Mouse (Mus musculus) layer of hippocampus, adult 9-10 months (tissue): ENCODE measurements around the gene Cntf.

Experiments used
- DNase-seq: peaks from one replicate; pipeline ENCODE4 v3.0.0; 2022; ENCODE audit warnings: low spot score

Gene Cntf

GRCm38 (mm10) chr19:12765308-12765707 is at the start of gene Cntf:
TSS of gene Cntf (minus strand) at chr19:12765632.
- no peak for DNase-seq

DNA sequence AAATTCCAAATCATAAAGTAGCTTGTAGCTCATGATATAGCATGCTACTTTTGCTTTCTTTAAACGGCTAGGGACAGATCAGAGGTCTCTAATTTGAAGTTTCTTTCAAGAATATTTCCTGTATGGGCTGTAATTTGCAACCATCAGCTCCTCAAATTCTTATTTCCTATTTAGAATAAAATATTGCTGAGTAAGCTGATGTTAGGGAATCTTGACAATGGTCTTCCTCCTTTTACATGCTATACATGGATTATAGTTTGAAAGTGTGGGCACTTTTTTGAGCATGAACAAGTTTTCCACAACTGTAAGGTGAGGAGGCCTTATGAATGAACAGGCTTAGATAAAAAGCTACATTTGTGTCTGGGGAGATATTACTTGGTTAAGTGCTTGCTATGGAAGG is 48.5 kb upstream of the Cntf start:
- DNase-seq = no peak

DNA sequence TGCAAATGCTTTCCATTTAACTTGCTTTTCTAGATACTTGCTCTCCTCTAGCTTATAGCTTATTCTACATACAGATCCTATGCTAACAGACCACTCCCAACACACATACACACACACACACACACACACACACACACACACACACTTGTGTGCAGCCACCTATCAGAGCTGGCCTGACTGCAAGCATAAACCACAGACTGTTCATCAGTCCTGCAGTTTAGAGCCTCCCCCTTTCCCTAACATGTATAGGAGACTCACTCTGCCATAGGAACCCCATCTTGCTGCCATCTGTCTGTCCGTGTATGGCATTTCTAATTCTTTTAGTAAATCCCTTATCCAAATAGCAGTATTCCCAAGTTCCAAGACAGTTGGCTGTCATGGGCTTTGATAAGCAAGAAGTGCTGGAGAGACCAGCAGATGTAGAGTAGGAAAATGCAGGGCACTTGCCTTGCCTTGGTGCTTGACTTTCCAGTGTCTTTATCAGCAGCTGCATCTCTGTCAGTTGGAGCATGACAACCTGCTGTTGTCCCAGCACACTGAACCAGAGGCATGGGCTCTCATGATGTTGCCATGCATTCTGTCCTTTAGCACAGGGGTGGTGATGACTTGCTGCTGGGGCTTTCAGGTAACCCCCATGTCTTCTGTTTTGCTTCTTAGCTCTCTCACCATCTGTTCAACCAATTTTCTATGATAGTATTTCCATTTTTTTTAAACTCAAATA is 47.4 kb upstream of the Cntf start:
- DNase-seq = no peak

- no peak for DNase-seq
Measured at GRCm38 (mm10) chr19:12806214-12806613, 40.8 kb upstream of the Cntf start.

GRCm38 (mm10) chr19:12805730-12806129 is 40.3 kb upstream of the Cntf start:
- no peak for DNase-seq

DNA sequence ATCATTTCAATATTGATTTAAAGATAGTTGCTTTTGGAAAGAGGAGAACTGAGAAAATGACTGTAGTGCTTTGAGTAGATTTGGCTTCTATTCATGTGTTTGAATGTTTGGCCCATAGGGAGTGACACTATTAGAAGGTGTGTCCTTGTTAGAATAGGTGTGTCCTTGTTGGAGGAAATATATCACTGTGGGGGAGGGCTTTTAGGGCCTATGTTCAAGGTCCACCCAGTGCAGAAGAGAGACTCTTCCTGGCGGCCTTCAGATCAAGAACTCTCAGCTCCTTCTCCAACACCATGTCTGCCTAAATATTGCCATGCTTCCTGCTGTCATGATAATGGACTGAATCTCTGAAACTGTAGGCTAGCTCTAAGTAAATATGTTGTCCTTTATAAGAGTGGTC is 38.8 kb upstream of the Cntf start:
- no peak for DNase-seq

GRCm38 (mm10) chr19:12802830-12803229 is 37.4 kb upstream of the Cntf start:
- DNase-seq = no peak

GRCm38 (mm10) chr19:12801046-12801445 is 35.6 kb upstream of the Cntf start:
- no peak for DNase-seq

GRCm38 (mm10) chr19:12800621-12801020 is 35.2 kb upstream of the Cntf start:
- no peak for DNase-seq

DNA sequence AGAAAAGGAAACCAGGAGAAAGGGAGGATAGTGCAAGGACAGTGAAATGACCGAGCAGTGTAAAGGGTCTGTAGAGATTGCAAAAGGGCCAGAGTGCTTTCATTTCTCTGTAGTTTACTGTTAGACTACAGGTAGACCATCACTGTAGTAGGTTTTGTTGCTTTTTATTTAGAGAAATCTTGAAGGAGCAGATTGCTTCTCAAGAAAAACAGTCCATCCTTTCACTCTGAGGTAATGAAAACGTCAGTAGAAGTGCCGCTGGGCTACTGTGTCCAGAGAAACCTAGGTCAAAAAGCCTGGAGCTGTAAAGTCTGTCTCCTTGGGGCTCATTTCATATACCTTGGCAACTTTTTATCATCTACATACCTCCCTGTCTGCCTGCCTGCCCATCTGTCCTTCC is 33.6 kb upstream of the Cntf start:
- no peak for DNase-seq

GRCm38 (mm10) chr19:12798404-12798803 is 33.0 kb upstream of the Cntf start:
- DNase-seq = no peak

DNA sequence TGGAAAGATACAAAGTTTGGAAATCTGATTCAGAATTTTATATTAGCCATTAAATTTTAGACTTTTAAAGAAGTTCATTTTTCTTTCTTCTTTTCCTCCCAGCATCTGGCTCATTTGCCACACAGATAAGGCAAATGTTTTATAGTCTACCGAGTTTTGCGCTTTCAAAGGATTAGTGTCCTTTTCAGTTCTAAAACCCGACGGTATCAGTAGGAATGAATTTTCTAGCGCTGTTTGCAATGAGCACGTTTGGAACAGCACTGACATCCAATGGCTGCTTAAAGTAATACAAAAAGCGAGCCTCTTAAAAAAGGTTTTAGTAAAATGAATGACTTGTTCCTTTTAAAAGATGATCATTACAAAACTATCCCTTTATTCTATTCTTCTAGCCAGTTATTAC is 31.6 kb upstream of the Cntf start:
- DNase-seq = no peak

GRCm38 (mm10) chr19:12796328-12796931 is 31.0 kb upstream of the Cntf start:
- no peak for DNase-seq

- DNase-seq = peak; percentile 94
Measured at GRCm38 (mm10) chr19:12795511-12796327, 30.3 kb upstream of the Cntf start, which contains the start of the genes Zfp91 and Lpxn. TSS of gene Zfp91 (minus strand) at chr19:12796126. TSS of gene Lpxn (plus strand) at chr19:12796193.

- no peak for DNase-seq
Measured at GRCm38 (mm10) chr19:12795110-12795509, 29.7 kb upstream of the Cntf start.

DNA sequence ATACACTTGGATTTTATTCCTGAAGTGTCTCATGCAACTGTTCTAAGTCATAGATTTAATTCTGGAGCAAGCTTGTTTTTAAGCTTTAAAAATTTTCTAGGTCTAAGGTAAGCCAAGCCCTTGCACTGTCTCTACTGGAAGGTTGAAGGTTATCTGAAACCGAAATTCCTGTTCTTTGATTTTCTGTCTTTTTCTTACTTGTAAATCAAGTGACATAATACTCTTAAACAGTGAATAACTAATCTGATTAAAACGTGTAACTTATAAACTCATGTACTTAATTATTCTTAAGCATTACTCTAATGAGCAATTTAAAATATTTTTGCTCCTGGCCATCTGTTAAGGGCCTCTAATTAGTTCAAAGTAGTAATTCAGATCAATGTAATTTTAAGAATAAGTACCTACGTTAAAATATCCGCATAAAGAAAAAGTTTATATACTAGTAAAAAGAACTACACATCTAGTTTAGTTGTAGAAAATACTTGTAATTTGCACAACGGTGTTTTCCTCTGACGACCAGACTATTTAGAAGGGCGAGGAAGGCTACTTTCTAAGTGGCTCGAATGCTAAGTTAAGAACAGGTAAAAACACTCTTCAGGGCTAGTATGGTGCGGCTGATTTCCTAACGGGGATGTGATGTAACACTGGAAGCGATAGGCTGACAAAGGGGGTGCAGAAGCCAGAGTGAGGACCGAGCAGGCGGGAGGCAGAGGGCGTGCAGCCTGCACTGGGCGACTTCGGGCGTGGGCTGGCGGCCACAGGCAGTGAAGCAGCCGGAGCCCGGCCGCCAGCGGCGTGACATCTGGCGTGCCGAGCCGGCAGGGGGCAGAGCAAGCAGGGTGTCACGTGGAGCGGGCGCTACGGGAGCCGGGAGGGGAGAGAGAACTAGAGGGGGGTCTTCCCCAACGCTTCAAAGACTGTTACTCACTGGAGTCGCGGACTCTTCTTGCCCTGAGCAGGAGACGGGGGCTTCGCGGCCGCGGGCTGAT is 28.9 kb upstream of the Cntf start:
- DNase-seq = peak; percentile 71

GRCm38 (mm10) chr19:12792374-12792773 is 26.9 kb upstream of the Cntf start:
- no peak for DNase-seq

DNA sequence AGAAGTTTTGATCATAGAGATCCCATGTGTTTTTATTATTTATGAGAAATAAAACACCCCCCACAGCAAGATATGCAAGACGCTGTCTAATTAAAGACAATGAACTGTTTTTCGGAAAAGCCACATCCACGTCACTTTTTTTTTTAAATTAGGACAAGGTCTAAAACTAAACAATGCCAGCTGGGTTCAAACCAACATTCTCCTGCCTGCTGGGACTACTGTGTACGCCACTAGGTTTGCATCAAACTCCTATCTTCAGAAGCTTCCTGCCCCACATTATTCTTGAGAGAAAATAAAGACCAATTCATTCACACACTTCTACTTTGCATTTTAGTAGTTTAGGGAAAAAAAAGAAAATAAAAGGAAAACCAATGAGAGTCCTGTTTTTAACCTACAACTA is 22.3 kb upstream of the Cntf start:
- no peak for DNase-seq

DNA sequence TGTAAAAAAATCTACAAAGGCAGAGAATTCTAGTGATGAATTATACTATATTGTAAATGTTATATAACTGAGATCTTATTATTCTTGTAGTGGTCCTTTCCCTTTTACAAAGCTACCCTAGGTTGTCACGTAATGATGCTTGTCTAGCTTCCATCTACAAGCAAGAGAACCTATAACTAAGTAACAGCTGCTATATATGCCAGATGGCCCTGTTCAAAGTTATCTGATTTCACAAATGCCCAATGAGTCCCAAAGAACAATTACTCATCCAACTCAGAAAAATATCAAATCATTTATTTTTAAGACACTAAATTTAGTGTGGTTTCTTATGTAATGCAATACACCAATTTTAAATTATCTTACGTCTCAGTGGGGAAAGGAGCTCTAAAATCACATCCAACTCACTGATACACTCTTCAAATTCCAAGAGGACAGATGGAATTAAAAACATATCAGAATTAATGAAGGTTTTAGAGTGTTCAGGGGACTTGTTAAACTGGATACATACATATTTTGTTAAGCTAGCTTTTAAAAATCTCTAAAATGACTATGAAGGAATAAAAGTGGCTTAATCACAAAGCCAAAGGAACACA is 21.5 kb upstream of the Cntf start:
- peak; percentile 47 for DNase-seq

DNA sequence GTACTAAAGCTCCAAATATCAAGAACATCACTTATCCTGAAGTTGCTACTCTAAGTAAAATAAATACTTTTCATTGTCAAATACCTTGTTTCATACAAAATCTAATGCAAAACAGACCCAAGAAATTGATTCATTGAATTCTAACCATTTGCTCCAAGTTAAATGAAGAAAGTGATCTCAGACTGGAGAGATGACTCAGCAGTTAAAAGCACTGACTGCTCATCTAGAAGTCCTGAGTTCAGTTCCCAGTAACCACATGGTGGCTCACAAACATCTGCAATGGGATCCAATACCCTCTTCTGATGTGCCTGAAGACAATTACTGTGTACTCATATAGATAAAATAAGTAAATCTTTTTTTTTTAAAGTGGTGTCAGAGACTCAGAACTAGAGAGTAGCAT is 15.0 kb upstream of the Cntf start:
- no peak for DNase-seq

- no peak for DNase-seq
Measured at GRCm38 (mm10) chr19:12770888-12771287, 5.5 kb upstream of the Cntf start.
